Mouse (Mus musculus) thymus, adult 18-20 months (tissue): ENCODE measurements around the gene Washc2.
"Not testable (repeated sequence)": the region's sequence is repeated elsewhere in the genome, so short reads cannot be mapped to it uniquely, and the experiment has no call there.

Source experiments
- DNase-seq, 2 experiments: peaks; one replicate each; pipeline ENCODE4 v3.0.0; 2022; ENCODE audit warnings: mixed read lengths in 2 of 2

Gene Washc2

DNA sequence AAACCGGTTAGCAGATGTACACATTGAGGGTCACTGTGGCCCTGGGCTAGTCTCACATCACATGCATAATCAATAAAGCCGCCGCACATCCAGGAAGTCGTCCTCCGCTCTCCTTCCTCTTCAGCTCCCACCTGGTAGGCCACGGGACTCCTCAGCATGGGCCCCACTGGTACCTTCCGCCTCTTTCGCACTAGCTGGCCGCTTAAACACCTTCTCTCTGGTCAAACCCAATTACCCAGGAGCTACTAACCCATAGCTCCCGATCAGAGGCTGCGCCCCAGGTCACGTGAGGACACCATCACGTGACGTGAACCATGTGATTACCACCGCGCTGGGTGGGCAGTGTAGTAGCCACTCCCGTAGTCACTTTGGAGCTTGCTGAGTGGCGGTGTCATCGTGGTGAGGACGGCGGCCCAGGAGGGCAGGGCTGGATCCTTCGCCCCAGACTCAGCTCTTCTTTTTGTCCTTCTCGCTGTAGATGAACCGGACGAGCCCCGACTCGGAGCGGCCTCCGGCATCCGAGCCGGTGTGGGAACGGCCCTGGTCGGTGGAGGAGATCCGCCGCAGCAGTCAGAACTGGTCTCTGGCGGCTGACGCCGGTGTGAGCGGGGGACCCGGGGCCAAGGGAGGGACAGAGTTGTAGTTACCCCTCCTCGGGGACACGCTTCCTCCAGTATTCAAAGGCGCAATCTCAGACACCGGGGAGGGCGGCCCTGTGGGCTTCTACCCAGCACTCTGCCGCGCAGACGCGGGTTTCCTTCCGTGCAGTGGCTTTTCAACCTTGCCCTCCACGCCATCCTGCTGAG is at the start of gene Washc2:
TSS of gene Washc2 (plus strand) at position 310 of the 806 bp plus-strand sequence.
- DNase-seq = peak; percentile 84 to 88

DNA sequence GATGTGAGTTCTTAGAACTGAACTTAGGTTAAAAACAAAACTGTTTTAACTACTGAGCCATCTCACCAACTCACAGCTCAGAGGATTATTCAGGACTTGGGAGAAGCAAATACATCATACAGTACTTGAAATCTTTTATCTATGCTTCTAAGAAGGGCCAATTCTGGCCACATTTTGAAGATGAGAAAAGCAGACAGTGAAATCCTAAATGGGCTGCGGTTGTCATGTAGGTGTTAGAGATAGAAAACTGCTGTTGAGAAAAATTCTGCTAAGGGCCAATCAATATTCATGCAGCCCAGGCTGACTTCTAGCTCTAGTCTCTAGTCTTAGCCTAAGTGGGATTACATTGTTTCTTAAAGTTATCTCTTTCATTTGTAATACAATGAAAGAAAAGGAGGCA is 41.5 kb upstream of the Washc2 start:
- no peak for DNase-seq

DNA sequence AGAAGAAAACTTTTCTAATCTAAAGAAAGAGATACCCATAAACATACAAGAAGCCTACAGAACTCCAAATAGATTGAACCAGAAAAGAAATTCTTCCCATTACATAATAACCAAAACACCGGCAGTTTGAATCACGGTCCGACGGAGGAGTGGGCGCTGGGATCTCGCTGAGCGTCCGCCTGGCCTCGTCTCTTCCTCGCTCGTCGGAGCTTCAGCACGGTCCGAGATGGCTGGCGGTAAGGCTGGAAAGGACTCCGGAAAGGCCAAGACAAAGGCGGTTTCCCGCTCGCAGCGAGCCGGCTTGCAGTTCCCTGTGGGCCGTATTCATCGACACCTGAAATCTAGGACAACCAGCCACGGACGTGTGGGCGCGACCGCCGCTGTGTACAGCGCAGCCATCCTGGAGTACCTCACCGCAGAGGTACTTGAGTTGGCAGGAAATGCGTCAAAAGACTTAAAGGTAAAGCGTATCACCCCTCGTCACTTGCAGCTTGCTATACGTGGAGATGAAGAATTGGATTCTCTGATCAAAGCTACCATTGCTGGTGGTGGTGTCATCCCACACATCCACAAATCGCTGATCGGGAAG is 34.2 kb upstream of the Washc2 start:
- DNase-seq = not testable (repeated sequence)

DNA sequence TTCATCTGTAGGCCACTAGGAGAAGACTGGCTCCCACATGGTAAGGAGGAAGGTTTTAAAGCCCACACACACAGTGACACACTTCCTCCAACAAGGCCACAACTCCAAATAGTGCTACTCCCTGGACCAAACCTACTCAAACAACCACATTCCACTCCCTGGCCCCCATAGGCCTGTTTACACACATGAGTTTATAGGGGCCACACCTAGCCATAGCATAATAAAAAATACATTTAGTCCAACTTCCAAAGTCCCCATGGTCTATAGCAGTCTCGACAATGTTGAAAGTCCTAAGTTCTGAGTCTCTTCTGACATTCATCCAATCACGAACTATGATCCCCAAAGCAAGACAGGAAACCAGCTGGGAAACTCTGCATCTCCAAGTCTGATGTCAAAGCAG is 29.5 kb upstream of the Washc2 start:
- no peak for DNase-seq

DNA sequence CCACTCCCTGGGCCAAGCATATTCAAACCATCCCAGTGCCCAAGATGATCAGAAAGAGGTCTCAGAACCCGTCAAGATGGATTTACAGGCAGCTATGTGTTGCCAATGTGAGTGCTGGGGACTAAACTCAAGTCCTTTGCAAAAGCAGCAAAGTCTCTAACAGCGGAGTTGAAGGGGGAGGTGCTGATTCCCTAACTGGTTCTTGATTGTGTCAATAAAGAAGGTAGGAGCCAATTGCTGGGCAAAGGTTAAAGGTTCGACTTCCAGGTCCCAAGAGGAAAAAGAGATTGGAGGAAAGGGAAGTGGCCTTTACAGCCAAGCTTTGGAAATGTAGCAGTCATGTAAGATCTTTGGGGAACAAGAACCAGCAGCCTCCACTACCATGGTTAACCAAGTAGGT is 27.1 kb upstream of the Washc2 start:
- no peak for DNase-seq

DNA sequence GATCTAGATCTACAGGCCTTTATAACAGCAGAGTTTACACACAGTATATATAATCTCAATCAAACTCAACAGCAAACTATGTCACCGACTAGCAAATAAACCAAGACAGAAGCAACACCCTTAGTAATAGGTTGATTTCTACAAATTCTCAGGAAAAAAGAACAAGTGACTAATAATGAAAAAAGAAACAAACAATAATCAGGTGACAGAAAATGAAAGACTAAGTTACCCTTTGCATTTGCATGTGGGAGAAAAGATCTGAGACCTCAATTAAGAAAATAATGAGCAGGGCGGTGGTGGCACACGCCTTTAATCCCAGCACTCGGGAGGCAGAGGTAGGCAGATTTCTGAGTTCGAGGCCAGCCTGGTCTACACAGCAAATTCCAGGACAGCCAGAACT is 24.3 kb upstream of the Washc2 start:
- DNase-seq = no peak

DNA sequence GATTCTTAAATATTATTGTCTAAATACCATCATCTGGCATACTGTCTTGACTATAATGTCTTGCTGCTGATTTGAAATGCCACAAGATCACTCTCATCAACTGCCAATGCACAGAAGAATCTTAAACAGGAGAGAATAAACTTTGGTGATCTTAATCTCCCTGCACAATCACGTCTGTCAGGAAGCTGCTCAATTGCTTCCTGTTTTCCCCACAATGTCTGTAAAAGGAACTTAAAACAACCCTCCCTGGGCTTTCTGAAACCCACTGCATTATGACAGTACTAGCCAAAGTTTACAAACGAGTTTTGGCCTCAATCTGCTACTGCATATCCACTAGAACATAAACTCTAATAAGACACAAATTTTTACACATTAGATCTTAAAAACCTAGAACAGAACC is 21.4 kb upstream of the Washc2 start:
- no peak for DNase-seq

DNA sequence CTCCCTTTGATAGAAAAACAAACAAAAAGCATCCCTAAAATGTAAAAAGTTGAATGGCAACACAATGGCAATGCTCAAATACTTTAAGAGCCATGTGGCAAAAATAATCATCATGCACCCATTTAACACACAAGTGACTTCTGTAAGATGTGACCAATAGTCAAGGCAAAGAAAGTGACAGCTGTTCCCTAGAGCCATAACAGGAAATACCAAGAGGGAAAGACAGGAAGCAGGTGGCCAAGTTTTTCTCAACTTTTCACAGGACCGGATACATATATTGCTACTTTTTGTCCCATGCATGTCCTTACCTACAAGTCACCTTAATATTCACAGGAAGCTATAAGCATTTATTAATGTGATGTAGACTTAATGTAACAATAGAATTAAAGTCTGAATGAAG is 18.4 kb upstream of the Washc2 start:
- DNase-seq = no peak

DNA sequence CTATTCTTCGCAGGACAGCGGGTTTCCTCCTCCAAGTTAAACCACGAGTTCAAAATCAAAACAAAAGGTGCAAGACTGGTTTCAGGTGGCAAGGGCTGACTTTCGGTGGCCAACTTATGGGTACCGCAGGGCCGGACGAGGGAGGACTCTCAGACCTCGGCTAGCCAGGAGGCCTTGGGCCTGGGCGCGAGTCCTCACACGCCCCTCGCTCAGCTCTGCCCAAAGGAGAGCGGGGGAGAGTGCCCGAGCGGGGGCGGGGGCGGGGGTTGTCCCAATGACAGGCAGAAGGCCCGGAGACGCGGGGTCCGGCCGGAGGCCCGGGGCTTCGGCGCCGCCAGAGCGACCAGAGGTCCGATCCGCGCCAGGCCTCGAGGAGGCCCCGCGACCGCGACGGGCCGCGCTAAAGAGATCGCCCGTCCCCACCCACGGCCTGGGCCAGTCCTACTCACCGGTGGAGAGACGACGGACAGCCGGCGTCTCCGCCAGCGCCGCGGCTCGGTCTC is 15.0 kb upstream of the Washc2 start:
- no peak for DNase-seq

DNA sequence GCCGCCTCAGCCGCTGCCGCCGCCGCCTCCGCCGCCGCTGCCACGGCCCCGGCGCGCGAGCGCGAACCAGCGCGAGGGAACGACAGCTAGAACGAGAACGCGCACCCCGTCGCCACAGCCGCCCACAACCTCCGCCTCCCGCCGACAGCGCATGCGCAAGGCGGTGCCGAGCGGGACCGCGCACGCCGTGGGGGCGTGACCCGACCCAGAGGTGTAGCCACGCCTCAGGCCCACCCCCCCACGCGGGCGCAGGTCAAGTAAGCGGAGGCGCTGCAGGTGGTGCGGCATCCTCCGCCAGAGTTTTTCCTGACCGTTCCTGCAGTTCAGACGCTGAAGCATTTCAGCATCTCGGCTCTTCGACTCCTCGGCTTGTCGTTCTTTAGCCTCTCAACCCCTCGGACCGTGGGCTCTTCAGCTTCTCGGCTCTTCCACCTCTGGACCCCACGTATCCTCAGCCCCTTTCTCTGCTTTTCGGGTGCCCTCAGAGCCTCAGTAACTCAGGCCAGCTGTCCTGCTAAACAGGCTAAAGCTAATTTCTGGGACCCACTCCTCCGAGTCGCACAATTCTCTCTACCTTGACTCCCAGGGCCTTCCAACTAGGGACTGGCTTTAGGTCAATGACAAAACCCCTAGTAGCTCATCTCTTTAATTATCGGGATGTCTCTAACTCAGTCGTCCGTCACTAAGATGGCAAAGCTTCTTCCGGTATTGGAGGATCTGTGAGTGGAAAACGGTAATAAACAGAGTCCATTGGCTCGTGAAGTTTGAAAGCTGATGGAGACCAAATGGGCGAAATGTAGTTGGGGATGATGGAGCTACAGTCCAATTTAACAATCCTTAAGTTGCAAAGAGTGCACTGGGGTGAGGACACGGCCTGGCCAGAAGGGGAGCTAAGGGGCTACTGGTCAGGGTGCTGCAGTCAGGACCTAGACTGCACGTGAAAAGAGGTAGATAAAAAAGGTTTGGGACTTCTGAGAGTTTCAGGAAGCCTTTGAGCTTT is 14.1 kb upstream of the Washc2 start, which contains the start of gene Tmcc1:
TSS of gene Tmcc1 (minus strand) at position 93 of the 1,000 bp plus-strand sequence.
- peak; percentile 97 to 98 for DNase-seq

DNA sequence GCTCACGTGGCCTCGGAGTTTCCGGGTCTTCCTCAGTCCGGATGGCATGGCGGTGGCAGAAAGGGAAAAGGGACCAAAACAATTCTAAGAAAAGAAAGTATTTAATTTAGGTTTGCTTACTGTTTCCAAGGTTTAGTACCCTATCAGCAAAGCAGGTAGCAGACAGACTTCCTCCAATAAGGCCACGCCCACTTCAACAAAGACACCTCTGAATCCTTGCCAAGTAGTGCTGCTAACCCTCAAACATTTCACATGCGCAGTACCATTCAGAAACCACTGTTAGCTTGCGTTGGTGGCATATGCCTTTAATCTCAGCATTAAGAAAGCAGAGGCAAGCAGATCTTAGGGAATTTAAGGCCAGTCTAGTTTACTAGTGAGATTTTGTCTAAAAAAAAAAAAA is 12.0 kb upstream of the Washc2 start:
- DNase-seq = no peak

DNA sequence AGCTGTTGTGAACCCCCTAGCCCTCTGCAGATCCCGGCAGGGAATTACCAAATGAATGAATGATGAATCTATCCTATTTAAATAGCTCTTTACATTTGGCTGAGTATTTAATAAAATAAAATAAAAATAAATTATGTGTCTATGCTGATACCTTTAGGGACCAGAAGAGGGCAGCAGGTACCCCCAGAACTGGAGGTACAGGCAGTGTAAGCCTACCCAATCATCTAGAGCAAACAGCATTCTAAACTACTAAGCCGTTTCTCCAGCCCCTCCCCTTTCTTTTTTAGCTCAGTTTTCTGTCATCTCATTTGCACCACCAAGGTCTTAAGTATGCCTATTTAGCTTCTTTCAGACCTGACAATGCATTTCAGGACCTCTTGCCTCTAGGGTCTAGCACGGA is 9.7 kb upstream of the Washc2 start:
- no peak for DNase-seq

DNA sequence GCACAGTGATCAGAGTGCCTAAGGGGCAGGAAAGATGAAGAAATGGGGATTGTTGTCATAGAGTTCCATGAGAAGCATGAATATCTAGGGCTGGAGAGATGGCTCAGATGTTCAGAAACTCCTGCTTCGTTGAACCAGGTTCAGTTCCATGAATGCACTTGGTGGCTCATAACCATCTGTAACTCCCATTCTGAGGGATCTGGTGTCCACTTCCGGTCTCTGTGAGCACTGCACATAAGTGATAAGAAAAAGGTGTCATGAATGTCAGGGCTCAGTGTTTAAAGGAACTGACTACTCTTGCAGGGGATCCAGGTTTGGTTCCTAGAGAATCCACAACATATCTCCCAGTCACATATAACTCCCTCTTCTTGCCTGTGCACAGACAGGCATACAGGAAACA is 8.2 kb upstream of the Washc2 start:
- DNase-seq = no peak

DNA sequence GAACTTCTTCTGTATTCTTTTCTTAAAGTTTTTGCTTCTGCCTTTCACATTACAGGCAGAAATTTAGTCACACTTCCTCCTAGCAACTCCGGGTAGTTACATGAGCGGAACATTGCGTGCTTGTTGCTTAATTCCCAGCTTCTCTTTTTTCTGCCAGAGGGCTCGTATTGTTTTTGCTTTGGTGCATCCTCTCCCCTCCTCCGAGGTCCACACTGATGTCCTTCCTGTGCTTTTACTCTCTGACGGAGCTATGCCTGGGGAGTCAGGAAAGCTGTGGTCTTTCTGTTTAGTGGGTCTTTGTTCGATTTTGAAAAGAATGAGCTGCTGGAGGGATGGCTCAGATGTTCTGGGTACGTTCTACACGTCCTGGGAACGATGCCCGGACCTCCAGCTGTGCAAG is 19.9 kb downstream of the Washc2 start:
- no peak for DNase-seq

DNA sequence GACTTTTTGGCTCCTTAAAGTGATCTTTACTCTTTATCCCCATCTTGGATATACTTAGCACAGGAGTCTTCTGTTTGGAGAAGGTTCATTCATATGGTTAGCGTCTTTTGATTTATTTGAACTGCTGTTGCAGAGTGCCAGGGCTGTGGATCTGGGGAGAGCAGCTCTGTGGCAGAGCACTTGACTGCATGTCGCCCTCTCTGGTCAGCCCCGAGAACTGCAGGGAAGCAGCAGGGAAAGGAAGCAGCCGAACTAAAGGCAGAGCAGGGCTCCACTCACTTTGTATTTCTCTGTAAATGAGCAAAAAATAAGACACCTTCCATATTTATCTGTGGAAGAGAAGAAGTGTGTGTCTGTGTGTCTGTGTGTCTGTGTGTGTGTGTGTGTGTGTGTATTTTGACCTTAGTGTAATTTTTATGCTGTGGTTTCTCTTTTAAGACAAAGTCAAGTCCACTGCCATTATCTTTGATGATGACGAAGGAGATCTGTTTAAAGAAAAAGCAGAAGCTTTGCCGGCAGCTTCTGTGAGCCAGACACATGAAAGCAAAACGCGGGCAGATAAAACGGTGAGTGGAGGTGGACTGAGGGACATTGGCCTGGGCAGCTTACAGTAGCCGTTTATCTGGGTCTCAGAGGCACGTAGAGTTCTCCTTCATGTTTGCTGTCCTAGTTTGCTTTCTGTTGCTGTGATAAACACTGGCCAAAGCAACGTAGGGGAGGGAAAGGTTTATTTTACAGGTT is 21.1 kb downstream of the Washc2 start:
- DNase-seq = peak; percentile 18 to 22

DNA sequence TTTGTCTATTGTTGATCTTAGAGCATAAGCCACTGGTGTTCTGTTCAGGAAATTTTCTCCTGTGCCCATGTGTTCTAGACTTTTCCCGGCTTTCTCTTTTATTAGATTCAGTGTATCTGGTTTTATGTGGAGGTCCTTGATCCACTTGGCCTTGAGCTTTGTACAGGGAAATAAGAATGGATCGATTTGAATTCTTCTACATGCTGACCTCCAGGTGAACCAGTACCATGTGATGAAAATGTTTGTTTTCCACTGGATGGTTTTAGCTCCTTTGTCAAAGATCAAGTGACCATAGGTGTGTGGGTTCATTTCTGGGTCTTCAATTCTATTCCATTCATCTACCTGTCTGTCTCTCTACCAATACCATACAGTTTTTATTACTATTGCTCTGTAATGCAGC is 27.0 kb downstream of the Washc2 start:
- not testable (repeated sequence) for DNase-seq

DNA sequence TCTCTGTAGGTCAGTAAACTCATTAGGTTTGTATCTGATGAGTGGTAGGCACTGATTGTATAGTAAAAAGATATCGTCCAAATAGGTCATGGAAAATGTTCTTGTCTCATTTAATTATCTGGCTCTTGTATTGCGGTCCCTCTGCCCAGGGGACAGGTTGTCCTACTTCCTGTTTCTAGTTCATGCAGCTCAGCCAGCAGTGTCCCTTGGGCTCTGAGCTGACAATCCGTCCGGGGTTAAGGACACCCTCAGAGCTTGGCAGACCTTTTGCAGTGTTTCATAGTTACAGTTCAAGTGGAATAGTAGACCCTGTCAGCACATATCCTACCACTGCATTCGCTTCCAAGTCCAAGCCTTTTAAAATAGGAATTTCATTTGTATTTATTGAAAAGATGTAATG is 27.5 kb downstream of the Washc2 start:
- no peak for DNase-seq

DNA sequence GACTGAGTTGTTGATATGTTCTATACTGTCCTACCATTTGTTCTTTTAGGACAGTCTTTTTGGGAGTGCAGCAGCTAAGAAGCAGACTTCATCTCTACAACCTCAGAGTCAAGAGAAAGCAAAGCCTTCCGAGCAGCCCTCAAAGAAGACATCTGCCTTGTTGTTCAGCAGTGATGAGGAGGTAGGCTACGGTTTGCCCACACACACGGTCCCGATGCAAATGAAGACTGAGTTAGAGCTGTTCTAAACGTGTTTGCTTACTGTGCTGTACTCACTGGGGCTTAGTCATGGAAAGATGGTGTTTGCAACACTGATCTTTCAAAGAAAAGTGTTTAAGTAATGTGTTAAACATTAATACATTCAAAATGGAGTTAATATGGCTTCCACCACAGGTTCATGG is 30.2 kb downstream of the Washc2 start:
- DNase-seq = no peak

DNA sequence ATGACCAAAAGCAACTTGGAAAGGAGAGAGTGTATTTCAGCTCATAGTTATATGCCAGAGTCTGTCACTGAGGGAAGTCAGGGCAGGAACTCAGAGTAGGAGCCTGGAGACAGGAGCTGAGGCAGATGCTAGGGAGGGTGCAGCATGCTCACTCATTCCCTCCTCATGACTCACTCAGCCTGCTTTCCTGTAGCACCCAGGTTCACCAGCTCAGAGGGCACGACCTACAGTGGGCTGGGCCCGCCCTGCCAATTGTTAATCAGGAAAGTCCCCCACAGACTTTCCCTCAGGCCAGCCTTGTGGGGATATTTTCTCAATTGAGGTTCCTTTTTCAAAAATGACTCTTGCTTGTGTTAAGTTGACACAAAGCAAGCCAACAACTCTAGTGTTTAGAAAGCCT is 32.5 kb downstream of the Washc2 start:
- no peak for DNase-seq

DNA sequence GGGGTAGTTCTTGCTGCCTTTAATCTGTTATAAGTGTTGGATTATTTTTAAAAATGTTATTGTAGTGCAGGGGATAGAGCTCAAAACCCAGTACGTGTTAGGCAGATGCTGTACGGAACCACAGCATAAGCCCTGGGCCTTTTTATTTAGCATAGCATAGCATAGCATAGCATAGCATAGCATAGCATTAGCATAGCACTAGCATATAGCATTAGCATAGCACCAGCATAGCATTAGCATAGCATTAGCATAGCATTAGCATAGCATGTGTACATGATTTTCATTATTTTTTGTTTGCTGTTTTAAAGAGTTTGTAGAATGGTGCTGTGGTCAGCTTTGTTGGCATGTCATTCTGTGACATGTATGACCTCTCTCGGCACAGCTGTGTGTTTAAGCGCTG is 51.8 kb downstream of the Washc2 start:
- no peak for DNase-seq

DNA sequence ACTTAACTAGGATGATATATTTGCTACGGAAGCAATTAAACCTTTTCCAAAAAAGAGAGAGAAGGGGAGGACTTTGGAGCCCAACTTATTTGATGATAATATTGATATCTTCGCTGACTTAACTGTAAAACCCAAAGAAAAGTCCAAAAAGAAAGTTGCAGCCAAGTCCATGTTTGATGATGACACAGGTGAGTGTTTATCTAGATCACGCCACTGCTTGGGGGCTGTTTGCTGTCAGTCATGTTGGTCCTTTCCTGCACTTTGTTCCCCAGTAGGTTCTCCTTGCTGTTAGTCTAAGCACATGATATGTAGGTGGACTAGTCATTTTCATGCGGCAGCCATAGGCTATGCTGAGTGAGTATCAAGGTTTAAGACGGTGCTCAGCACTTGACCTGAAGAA is 52.6 kb downstream of the Washc2 start:
- DNase-seq = no peak

DNA sequence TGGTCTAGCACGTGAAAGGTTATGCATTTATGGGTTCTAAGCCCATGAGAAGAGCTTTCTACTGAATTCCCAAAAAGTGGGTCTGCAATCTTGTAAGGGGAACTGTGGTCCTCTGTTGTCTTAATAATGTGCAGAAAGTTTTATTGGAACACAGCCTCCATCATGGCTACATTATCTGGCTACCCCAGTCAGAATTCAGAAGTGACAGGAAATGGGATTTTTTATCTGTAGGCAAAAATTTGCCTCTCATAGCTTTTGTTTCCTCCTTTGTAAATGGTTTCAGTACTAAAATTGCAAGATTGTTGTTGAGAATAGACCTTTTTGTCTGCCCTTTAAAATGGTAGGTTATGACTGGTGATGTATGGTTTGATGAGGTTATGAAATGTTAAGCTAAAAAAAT is 55.0 kb downstream of the Washc2 start:
- DNase-seq = no peak
